ENCODE assay signal across 11 mouse cellular contexts in genomic region chr6:121300504-121300903, GRCm38 (mm10). TPM values are rescaled to one million over a fixed set of nuclear protein-coding genes. Genes with fewer than 3 reads are reported as not detected.
DNase-seq lines count a peak whose midpoint lies in the region; ATAC-seq and TF ChIP-seq lines count a peak whose summit lies in the region.
"Had no signal": no experiment of that assay in that cellular context is flagged by ENCODE, and none has a peak within 500 bp of the region (broad histone marks: within the 10 kb centered on the region; RNA-seq: fewer than 3 reads in every experiment).

No protein-coding gene starts in this region.

- H3K9ac ChIP-seq in heart, adult 2 months (ENCODE audit: low read depth, low read length): no peak overlapping the region
- no peak overlapping the region for H3K9ac ChIP-seq in neural tube, embryonic 13.5 days
- H3K9ac ChIP-seq in limb, embryonic 12.5 days (replicated peaks): no peak overlapping the region

- 38% methylated on average over 9 of the region's 9 CpGs for WGBS in heart, embryonic 10.5 days
- WGBS in heart, adult 2 months: 58% methylated on average over 9 of the region's 9 CpGs
- 58% methylated on average over 9 of the region's 9 CpGs for whole genome bisulfite sequencing in neural tube, embryonic 13.5 days
- 49% methylated on average over 9 of the region's 9 CpGs for WGBS in limb, embryonic 12.5 days

- no peak for TF ChIP-seq EP300 in heart, adult 2 months (IDR thresholded peaks at IDR 0.05; ENCODE audit: insufficient read depth, low read depth, low read length)

- H3K79me2 ChIP-seq in heart, adult 2 months (replicated peaks; ENCODE audit: control insufficient read depth, insufficient read depth, low read length): no peaks in the 10 kb centered on the region

- H3K27ac ChIP-seq in heart, embryonic 10.5 days: peak overlapping the region; percentile 78
- H3K27ac ChIP-seq in heart, adult 2 months: no peak overlapping the region
- H3K27ac ChIP-seq in neural tube, embryonic 13.5 days (replicated peaks): 0 out of 2 replicates have a peak overlapping the region, but pooled peaks have one; percentile 38
- no peak overlapping the region for H3K27ac ChIP-seq in limb, embryonic 12.5 days

- intact Hi-C loops in heart, adult 2 months (cut with DNase I): no loop called here

- peaks cover 5% of the 10 kb centered on the region; the same call in 1 of the 2 replicates for H3K27me3 ChIP-seq in heart, embryonic 10.5 days (ENCODE audit: insufficient read depth, poor library complexity, severe bottlenecking)
- H3K27me3 ChIP-seq in heart, adult 2 months (ENCODE audit: control insufficient read depth, insufficient read depth, low read length): no peaks in the 10 kb centered on the region
- no peaks in the 10 kb centered on the region; the same call in 1 of the 2 replicates for H3K27me3 ChIP-seq in neural tube, embryonic 13.5 days
- H3K27me3 ChIP-seq in limb, embryonic 12.5 days: peaks cover 3% of the 10 kb centered on the region; the same call in 1 of the 2 replicates

- no peak for TF ChIP-seq CTCF in heart, adult 2 months (IDR thresholded peaks at IDR 0.05)

- no peak for TF ChIP-seq POLR2A in heart, adult 2 months (IDR thresholded peaks at IDR 0.05; ENCODE audit: insufficient read depth, low read depth, low read length)

- no peak for DNase-seq in heart, embryonic 10.5 days (ENCODE audit: low spot score)
- DNase-seq in heart, adult 2 months: no peak
- no peak for DNase-seq in neural tube, embryonic 10.5 days (ENCODE audit: extremely low spot score, low spot score)
- DNase-seq in layer of hippocampus, postnatal 10 days (ENCODE audit: low spot score in 2 of 2): no peak
- DNase-seq in thymus, adult 18-20 months: no peak
- no peak for DNase-seq in ovary, postnatal 36 days (ENCODE audit: low spot score)
- DNase-seq: B cell, adult 2 months had no signal

- peaks cover 38% of the 10 kb centered on the region for H3K4me1 ChIP-seq in heart, embryonic 10.5 days
- no peaks in the 10 kb centered on the region for H3K4me1 ChIP-seq in heart, adult 2 months (ENCODE audit: control insufficient read depth, insufficient read depth, low read length)
- peaks cover 11% of the 10 kb centered on the region for H3K4me1 ChIP-seq in neural tube, embryonic 13.5 days (replicated peaks)
- peaks cover 12% of the 10 kb centered on the region for H3K4me1 ChIP-seq in limb, embryonic 12.5 days (replicated peaks)

- H3K36me3 ChIP-seq in heart, embryonic 10.5 days: no peaks in the 10 kb centered on the region
- no peaks in the 10 kb centered on the region for H3K36me3 ChIP-seq in heart, adult 2 months (ENCODE audit: control insufficient read depth, insufficient read depth, low read length)
- no peaks in the 10 kb centered on the region for H3K36me3 ChIP-seq in neural tube, embryonic 13.5 days
- no peaks in the 10 kb centered on the region for H3K36me3 ChIP-seq in limb, embryonic 12.5 days

- H3K4me2 ChIP-seq in neural tube, embryonic 13.5 days: peak overlapping the region; percentile 20; the same call in 1 of the 2 replicates
- peak overlapping the region; percentile 43 for H3K4me2 ChIP-seq in limb, embryonic 12.5 days

- ATAC-seq in neural tube, embryonic 13.5 days (ENCODE audit: low read depth): no peak
- no peak for ATAC-seq in limb, embryonic 12.5 days (ENCODE audit: insufficient number of reproducible peaks, insufficient read depth, low FRiP score, low TSS enrichment, low read depth)
- ATAC-seq: Patski had no signal

- H3K4me3 ChIP-seq in heart, embryonic 10.5 days: peak overlapping the region; percentile 47
- no peak overlapping the region for H3K4me3 ChIP-seq in heart, adult 2 months
- peak overlapping the region; percentile 20 for H3K4me3 ChIP-seq in neural tube, embryonic 13.5 days
- no peak overlapping the region for H3K4me3 ChIP-seq in limb, embryonic 12.5 days (replicated peaks)
- H3K4me3 ChIP-seq: megakaryocyte, embryonic 14.5 days had no signal

- H3K9me3 ChIP-seq in heart, embryonic 10.5 days: no peaks in the 10 kb centered on the region
- no peaks in the 10 kb centered on the region for H3K9me3 ChIP-seq in neural tube, embryonic 13.5 days
- H3K9me3 ChIP-seq in limb, embryonic 12.5 days: no peaks in the 10 kb centered on the region
- H3K9me3 ChIP-seq: megakaryocyte, embryonic 14.5 days had no signal

RNA-seq across cellular contexts. Expression of gene Slc6a13, which starts 0.5 kb away (rescaled TPM):
- 10.9 and 12.2 TPM in 2 replicates for polyA plus RNA-seq in heart, embryonic 10.5 days (2016; fragmentation: Nextera tagmentation; extraction: Ambion mirVana)
- total RNA-seq in heart, adult 2 months (2021): under 1 TPM in 1 of 2 experiments, not detected in 1; 0.10 TPM
- 0.59 TPM in 2 replicates for polyA plus RNA-seq in heart, adult 2 months (2012; rRNA removed)
- 34.5 and 38.2 TPM in 2 replicates for polyA plus RNA-seq in neural tube, embryonic 13.5 days (2015; fragmentation: Nextera tagmentation; extraction: Ambion mirVana)
- 1.0 and 1.3 TPM in 2 replicates for polyA plus RNA-seq in limb, embryonic 12.5 days (2016; fragmentation: Nextera tagmentation; extraction: Ambion mirVana)
- 10 to 100 TPM; 10.2 to 17.0 TPM for total RNA-seq in layer of hippocampus, postnatal 10 days (2021)
- polyA plus RNA-seq: Patski had no signal

RNA-seq across cellular contexts. Expression of gene Slc6a12, which starts 42.4 kb away (rescaled TPM):
- 0.25 TPM in 1 of 2 replicates, not detected in the other for polyA plus RNA-seq in heart, embryonic 10.5 days (2016; fragmentation: Nextera tagmentation; extraction: Ambion mirVana)
- total RNA-seq in heart, adult 2 months (2021): not detected
- polyA plus RNA-seq in heart, adult 2 months (2012; rRNA removed): 0.18 and 0.23 TPM in 2 replicates
- 0.63 and 0.89 TPM in 2 replicates for polyA plus RNA-seq in neural tube, embryonic 13.5 days (2015; fragmentation: Nextera tagmentation; extraction: Ambion mirVana)
- polyA plus RNA-seq in limb, embryonic 12.5 days (2016; fragmentation: Nextera tagmentation; extraction: Ambion mirVana): not detected in 2 replicates
- total RNA-seq in layer of hippocampus, postnatal 10 days (2021): 1 to 10 TPM; 2.1 to 4.3 TPM

RNA-seq across cellular contexts. Expression of gene Usp18, which starts 54.8 kb away (rescaled TPM):
- polyA plus RNA-seq in heart, embryonic 10.5 days (2016; fragmentation: Nextera tagmentation; extraction: Ambion mirVana): 0.62 and 1.5 TPM in 2 replicates
- 1 to 10 TPM; 1.3 to 1.5 TPM for total RNA-seq in heart, adult 2 months (2021)
- polyA plus RNA-seq in heart, adult 2 months (2012; rRNA removed): 3.9 and 5.7 TPM in 2 replicates
- polyA plus RNA-seq in neural tube, embryonic 13.5 days (2015; fragmentation: Nextera tagmentation; extraction: Ambion mirVana): 1.0 and 2.9 TPM in 2 replicates
- polyA plus RNA-seq in limb, embryonic 12.5 days (2016; fragmentation: Nextera tagmentation; extraction: Ambion mirVana): 0.74 and 0.81 TPM in 2 replicates
- total RNA-seq in layer of hippocampus, postnatal 10 days (2021): not detected

Comparison
In these comparisons a context has a peak if more than half of its experiments do, and no peak if none do; other contexts are left out.
1. H3K27ac ChIP-seq: peak in heart, embryonic 10.5 days (single experiment) and neural tube, embryonic 13.5 days (single experiment); none in heart, adult 2 months (single experiment) and limb, embryonic 12.5 days (single experiment).
2. H3K4me3 ChIP-seq: peak in heart, embryonic 10.5 days (single experiment) and neural tube, embryonic 13.5 days (single experiment); none in heart, adult 2 months (single experiment) and limb, embryonic 12.5 days (single experiment).